Mouse (Mus musculus) bone marrow, adult 2 months (tissue): Measurements from ENCODE around the gene Dph3.

Experiments used
- CTCF ChIP-seq: fragments of 200-500 bp; IDR thresholded peaks from 2 replicates; pipeline ENCODE4 v1.5.1; 2011; ENCODE audit warnings: low read length, control low read depth; ENCODE audit not compliant: control insufficient read depth, insufficient read depth
- POLR2A ChIP-seq: fragments of 200-500 bp; IDR thresholded peaks from 2 replicates; pipeline ENCODE4 v1.6.1; 2011; ENCODE audit warnings: low read depth, mild to moderate bottlenecking, control low read depth, low read length, borderline replicate concordance; ENCODE audit not compliant: control insufficient read depth

DNA sequence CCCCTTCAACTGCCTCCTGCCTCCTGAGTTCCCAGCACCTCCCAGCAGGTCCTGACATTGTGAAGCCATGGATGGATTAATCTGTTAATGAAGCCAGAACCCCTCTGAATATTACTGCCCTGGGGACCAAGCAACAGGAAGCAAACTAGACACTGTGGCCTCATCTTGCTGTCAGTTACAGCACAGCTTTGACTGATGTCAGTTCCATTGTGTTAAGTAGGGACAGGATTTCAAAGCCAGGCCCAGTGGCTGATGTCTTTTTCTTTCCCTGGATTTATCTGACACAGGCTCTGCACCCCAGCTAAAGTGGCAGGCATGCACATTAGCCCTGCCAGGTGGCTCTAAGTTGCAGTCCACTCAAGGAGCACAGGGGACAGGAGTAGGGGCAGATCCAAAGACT lies 12.7 kb downstream of the Dph3 start:
- TF ChIP-seq POLR2A, result no peak
- no peak for TF ChIP-seq CTCF
